Mouse (Mus musculus): Measurements from ENCODE around the gene Tmed4.

Gene Tmed4

DNA sequence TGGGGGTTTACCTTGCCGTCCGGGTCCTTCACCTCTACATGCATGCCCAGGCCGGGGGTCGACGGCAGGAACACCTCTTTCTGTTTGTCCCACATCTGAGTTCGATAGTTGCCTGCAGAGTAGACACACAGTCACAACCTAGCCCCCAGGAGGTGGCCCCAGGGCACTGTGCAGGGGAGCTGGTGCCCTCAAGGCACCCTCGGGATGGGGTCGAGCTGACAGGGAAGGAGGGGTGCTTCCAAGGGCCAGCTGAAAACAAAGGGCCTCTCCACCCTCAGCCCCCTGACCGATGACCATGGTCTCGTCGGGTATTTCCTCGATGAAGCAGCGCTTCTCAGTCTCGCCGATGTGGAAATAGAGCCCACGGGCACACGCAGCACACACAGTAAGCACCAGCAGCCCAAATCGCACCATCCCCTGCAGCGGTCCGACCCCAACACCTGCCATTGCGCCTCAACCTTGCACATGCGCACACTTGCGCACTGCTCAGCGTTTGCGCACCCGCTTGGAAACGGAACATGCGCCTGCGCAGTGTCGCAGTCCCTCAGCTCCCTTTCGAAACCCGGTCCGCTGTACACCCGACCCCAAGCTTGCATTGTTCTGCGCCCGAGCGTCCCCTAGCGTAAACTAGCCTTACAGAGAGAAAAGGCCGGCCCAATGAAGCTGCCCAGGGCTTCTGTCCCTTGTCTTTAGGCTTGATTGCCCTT lies at the start of gene Tmed4:
TSS of gene Tmed4 (minus strand) at position 484 of the 707 bp plus-strand sequence.
- peak; percentile 99 to 100 for DNase-seq

DNA sequence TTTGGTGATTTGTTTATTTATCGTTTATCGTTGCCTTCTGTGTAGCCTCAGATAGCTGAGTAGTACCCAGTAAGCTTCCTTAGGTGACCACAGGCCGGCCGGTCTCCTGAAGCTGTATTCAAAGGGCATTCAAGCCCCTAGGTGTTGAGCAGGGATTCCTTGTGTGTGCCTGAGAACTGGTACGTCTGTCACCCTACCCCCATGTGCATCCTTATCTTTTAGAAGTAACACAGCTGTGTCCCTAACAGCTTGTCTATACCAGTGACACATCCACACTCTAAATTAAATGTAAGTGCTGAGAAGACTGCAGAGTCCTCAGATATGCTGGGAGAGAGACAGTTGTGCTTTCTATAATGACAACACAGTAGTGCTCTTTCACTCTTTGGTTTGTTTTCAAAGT lies 48.7 kb upstream of the Tmed4 start:
- DNase-seq: no peak

DNA sequence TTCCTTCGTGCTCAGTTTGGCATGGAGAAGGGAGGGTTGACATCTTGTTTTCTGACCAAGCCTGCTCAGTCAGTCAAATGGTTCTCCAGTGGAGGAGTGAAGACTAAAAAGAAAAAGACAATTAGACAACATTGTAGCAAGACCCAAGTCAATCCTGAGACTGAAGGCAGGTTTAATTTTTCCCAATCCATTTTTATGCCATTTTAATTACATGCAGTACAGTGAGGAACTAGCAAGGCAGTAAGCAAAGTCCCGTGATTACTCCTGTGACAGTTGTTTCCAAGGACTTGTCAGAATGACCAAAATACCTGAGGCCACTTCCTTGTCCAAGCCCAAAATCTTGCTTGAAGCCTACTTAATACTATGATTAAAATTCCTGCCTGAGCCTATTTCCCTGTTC lies 47.4 kb upstream of the Tmed4 start:
- no peak for DNase-seq

DNA sequence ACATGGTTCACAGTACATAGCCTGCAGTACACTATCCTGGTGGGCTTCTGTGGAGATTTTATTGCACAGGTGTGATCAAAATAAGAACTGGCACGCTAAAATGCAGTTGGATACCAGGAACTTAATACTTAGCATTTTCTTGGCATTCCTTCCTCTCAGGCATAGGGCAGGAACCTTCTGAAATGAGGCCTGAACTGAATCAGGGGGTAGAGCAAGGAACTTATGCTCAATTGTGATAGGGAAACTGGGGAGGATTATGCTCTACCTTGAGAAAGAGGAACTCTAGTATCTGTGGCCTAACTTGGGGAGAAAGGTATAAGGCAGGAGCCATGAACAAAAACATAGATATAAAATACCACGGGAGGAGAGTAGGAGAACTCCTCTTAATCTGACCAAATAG lies 44.7 kb upstream of the Tmed4 start:
- no peak for DNase-seq

DNA sequence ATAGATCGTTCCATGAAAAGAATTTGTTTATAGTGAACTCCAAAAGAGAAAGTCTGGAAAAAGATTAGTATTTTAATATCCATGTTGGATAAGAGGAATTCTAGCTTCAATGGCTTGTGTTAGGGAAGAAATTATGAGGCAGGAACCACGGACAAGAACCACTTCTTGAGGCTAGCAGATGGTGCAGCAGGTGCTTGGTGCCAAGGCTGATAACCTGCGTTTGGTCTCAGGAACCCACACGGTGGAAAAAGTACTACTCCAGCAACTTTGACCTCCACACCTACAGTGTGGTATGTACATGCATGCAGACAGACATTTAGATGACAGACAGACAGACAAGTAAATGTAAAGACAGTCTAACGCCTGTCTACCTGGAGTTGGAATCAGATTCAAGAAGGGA lies 43.9 kb upstream of the Tmed4 start:
- DNase-seq: peak; percentile 61 to 65

DNA sequence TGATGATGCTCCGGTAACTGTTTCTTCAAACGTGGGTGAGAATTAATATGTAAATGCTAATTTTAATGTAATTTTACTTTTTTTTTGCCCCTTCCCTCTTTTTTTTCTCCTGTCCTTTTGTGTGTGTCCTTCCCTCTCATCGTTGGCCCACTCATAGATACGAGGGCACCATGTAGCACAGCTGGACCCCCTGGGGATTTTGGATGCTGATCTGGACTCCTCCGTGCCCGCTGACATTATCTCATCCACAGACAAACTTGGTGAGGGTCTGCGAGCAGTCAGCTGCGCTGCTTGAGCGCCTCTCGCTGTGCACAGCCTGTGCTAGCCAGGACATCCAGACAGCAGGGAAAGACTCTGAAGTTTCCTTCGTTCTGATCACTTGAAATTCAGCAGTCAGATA lies 42.2 kb upstream of the Tmed4 start:
- no peak for DNase-seq

DNA sequence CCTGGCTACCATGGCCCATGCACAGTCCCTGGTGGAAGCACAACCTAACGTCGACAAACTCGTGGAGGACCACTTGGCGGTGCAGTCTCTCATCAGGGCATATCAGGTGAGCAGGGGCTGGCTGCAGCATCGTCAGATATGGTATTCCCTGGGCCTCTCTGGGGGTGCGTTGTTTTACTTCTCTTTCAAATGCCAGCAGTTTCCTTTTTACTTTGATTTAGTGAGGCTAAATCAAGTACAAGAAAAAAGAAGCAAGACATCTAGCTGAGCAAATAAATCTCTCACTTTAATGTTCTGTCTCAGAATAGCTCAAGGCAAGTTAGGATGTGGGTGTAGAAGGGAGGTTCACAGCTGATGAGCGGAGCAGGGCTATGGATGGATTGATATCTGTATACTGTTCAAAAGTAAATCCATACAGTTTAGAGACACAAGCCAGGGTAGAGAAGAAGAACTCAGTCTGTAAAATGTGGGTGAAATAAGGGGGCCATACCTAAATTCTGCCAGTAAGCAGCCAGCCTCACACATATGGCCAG lies 39.3 kb upstream of the Tmed4 start:
- no peak for DNase-seq

DNA sequence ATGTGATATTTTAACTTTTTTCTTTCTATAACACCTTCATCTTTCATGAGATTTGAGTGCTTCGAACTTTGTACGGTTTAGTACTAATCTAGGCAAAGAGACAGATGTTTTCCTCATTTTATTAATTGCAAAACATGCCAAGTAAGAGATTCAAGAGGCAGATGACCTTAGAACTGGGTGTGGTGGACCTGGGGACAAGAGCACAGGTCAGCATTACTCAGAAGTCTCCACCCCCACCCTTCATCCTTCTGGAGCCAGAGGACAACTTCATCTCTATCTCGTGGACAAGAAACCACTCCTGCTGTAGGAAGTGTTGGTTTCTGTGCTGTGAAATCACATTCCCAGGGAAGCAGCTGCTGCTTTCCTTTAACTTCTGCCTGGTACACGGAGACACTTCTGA lies 33.5 kb upstream of the Tmed4 start:
- no peak for DNase-seq

DNA sequence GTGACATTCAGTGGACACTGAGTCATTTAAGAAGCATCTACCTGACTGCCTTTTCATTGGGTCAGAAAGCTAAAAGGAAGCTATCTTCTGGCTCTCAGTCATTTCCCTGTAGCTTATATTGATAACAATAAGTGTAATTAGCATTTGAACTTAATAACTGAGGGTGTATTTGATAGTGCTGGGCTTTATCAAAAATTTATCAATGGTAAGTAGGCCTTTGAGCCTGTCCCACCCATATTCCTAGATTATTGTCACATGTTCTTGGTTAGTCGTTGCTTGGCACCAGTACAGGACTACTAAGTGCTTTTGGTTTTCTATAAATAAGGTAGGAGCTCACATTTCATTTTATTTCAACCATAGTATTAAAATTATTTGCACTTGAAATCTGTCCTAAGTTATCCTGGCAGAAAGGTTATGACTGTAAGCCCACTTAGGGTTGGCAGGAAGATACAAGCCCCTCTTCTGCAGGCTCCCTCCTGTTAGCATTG lies 31.3 kb upstream of the Tmed4 start:
- DNase-seq: no peak

DNA sequence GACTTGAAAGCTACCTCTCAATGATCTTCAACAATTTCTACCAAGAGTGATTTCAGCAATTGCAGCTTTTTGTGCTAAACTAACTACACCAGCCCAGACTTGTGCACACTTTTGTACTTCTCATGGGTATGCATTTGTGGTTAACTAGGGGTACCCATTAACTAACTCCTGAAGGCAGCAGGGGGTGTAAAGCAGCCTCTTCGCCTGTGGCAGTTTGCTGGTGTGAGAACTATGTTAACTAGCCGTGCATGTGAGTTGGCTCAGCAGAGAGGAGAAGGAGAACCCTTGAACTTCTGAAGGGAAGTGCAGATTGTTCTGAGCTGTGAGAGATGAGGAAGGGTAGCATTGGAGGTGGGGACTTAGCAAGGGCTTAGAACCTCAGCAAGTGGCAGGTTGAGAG lies 28.1 kb upstream of the Tmed4 start:
- DNase-seq: no peak

DNA sequence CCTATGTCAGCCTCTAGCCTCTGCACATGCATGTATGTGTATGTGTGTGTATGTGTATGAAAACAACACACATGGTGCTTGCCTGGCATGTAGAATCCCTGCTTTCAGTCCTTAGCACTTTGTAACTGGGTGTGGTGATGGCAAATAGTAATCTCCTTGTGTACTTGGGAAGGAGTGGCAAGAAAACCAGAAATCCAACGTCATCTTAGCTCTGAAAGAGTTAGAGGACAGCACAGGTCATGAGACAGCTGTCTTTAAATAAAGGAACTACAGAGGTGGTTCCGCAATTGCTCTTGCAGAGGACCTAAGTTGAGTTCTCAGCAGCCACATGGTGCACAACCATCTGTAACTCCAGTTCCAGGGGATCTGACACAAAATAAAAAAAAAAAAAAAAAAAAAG lies 24.8 kb upstream of the Tmed4 start:
- no peak for DNase-seq

DNA sequence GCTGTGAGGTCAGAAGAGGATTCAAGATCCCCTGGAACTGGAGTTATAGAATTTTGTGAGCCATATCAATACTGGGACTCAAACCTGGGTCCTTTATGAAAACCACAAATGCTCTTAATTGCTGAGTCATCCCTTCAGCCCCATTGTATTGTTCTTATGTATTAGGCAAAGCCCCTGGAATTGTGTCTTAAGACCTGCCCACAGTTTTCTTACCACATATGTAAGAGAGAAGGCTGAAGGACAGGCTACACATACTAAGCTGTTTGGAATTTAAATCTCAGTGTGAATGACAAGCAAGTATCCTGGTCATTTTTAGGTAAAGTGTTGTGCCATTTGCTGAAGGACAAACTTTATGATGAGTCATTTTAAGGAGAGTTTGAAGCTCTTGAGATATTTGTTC lies 21.4 kb upstream of the Tmed4 start:
- DNase-seq: no peak

DNA sequence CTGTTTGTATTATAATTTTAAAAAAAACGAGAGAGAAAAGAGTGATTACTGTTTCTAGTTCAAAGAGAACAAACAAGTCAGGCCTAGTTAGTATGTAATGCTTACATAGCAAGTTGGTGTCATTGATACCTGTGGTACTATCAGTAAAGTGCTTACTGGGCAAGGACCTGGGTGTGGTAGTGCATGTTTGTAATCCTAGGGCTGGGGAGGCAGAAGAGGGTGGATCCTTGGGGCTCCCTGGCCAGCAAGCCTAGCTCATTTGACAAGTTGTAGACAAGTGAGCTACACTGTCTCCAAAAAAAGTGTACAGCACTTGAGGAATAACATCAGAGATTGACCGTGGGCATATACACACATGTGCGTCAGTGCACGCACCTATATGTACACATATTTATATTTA lies 20.0 kb upstream of the Tmed4 start:
- no peak for DNase-seq

DNA sequence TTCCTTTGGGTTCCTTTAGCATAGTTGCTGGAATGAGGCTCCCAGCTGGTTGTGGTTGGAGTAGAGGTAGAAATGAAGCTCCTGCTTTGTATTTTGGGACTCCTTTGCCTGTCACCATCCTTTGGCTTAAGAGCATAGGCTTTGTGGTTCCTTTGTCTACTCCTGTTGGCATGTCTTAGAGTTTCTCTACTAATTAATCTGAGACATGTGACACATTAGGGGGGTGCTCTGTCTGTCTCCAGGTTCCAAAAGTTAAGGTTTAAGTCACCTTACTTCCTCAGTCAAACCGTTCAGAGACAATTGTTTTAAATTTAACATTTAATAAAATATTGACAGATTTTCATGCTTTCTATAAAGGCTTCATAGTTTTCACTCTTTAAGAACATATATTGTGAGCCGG lies 18.9 kb upstream of the Tmed4 start:
- no peak for DNase-seq

DNA sequence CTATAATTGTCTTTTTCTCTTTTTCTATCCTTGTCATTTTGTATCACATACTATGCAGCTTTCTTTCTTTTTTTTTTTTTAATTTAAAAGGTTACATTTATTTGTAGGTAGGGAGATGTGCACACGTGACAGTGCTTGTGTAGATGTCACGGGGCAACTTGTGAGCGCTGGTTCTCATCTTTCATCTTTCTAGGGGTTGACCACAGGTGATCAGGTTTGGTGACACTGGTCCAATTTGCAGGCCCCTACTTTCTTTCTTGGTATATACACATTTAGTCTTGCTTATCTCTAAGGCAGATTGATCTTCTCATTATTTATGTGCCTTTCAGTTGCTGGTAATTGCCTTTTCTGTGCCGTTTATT lies 18.3 kb upstream of the Tmed4 start:
- DNase-seq: no peak

DNA sequence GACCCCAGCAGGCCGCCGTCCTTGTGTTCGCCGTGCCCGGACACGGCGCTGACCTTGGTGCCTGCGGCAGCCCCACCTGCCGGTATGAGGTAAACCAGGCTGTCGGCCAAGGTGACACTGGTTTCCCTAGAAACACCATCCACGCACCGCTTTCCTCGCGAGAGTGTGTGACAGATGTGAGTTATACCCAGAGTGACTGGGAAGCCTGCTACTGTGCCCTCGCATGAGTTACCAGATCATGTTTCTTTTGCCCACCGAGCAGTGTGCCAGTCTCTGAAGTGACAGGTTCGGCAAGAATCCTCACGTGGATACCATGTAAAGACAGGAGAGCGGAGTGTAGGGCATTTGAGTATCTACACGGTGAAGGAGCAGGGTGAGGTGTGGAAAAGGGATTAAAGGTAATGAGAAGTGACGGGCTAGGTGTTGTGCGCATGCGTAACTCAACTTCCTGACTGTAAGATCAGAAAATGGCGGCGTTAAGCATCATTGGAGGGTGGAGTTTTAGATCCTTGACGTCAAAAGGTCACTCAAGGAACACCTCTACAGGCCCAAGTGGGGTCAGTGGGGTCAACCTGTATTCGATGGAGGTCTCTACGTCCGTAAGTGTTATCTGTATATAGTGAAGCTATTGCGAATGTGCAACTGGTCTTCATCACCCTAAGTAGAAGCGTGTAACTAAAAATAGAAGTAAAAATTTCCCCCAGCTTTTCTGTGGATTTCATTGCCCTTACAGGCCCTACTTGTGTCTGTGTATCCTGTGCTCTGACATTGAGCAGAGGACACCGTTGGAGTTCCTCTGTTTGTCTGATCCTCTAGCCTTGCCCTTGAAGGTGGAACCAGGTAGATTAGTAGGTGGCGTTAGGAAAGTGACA lies 17.7 kb upstream of the Tmed4 start:
- peak; percentile 71 to 75 for DNase-seq

DNA sequence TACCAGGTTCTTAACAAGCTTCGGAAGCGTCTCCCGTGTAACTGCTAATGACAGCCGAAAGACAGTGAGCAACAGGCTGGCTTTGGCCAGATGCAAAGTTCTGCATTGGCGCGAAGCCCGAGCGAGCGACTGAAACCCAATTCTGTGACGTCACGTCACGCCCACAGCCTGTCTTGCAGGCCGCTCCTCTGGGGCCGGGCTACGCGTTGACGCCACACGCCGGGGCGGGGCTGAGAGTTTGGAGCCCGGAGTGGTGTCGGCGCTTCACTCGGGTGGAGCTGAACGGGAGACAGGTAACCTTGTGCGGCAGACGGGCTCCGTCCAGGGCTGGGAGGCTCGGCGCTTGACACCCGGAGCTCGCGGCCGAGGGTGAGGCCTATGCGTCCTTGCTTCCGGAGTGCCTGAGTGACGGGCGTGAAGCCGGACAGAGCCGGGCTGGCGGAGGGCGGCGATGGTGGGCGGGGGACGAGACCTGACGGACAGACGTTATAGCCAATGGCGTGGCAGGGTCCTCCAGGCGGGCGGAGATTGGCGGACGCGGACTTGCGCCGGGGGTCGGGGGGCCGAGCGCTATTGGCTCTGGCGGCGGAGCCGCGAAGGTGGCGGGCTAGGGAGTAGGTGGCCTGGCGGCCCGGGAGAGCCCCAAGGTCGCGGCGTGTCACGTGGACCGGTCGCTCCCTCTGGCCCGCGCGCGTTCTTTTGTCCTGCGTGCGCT lies 16.9 kb upstream of the Tmed4 start, which contains the start of gene Ogdh:
TSS of gene Ogdh (plus strand) at position 233 of the 715 bp plus-strand sequence.
- peak; percentile 99 for DNase-seq

DNA sequence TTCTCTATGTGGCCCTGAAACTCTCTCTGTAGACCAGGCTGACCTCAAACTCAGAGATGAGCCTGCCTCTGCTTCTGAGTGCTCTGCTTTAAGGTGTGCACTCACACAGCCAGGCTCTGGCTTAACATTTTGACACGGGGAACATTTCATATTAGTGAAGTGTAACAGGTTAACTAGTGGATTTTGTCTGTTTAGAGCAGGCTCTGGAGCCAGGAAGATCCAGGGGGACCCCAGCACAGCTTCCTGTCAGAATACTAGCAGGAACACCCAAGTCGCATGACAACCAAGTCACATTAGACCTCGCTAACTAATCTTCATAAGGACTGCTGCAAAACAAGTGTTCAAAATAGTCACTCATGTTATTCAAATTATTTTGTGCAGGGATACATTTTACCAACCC lies 16.2 kb upstream of the Tmed4 start:
- no peak for DNase-seq

DNA sequence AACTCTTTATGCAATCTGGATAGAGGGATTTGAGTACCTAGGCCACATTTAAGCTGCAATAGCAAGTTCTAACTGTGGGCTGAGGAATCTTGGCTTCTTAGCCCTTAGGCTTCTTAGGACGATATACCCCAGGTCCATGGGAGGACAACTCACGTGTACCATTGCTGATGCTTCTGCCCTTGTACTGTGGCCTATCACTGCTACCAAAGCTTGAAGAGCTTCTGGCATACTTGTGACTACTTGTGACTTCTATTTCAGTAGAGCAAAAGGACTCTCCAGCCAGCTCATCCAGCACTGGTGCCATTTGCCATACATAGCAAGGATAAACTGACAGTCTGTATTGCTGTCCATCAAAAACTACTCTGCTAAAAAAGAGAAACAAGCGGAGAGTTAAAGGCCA lies 15.5 kb upstream of the Tmed4 start:
- DNase-seq: no peak

DNA sequence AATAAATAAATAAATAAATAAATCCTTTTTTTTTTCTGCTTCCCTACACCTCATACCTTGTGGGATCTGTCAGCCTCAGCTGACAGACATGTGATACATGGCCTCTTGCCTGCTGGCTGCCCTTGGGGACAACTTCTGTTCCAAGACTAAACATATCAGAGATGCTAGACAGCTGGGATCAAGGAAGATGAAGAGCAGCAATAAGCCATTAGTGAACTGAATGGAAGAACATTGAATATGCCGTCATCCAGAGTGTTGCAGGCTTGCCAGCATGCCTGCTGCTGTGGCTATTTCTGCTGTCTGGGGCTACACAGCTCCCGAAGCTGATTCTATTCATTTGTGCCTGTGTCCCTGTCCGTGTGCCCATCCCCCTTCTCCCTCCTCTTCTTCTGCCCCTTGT lies 8.3 kb upstream of the Tmed4 start:
- DNase-seq: no peak

DNA sequence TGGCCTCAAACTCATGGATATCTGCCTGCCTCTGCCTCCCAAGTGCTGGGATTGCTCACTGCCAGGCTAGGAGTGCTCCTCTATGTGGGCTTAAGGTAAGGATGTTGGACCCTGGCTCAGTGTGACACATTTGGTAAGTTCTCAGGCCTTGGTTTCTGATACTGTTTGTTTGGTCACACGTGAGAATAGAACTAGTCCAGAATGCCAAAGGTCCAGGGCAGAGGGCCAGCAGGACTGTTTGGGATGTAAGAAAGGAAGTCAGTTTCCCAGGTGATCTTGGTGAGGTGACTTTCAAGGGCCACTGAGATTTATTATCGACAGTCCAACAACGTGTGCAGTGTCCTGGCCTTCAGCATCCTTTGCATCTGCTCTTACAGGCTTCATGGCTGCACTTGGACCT lies 1.8 kb upstream of the Tmed4 start:
- no peak for DNase-seq

DNA sequence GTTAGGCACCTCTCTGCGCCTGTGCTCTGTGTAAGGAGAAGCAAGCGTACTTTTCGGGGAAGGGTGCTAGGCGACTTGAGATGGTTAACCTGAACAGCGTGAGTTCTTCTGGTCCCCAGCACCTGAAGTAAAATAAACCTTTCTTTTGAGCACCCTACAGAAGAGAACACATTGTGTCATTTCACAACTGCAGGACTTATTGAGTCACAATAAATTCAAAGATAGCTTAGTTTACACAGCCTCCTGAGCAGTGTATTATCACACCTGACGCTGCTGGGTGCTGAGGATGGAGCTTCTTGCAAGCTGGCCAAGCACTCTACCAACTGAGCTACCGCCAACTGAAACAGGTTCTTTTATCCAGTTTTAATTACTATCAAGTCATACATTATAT lies 419 bp upstream of the Tmed4 start:
- no peak for DNase-seq

DNA sequence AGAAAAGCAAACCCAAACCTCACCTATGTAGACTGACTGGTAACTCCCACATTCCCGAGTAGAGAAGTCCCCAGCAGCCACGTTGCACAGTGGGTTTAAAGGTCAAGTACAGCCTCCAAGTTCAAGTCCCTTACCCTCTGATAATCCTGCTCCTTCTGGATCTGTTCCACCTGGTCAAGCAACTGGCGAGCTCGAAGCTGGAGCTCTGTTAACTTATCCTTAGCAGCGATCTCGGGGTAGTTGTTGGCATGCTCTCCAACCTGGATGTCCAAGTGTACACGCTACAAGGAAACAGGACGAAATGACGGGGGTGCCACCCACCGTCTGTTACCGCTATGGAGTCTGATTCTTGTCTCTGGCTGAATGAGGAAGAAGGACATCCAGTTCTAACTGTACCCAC lies 1.1 kb downstream of the Tmed4 start:
- DNase-seq: no peak
